11 mouse cellular contexts compared by ENCODE assay signal in genomic region chr13:64237000-64237680, GRCm38 (mm10). TPM values are rescaled to one million over a fixed set of nuclear protein-coding genes. Genes with fewer than 3 reads are reported as not detected.
A peak's percentile ranks its signal among the peaks of the same experiment; 100 is the strongest.
DNase-seq lines count a peak whose midpoint lies in the region; ATAC-seq and TF ChIP-seq lines count a peak whose summit lies in the region.
"Had no signal": no experiment of that assay in that cellular context is flagged by ENCODE, and none has a peak within 500 bp of the region (broad histone marks: within the 10 kb centered on the region; RNA-seq: fewer than 3 reads in every experiment).

No protein-coding gene starts in this region.

- H3K9me3 ChIP-seq in kidney, embryonic 16.5 days (ENCODE audit: low read length), result no peaks in the 10 kb centered on the region
- H3K9me3 ChIP-seq in midbrain, postnatal 0 days (ENCODE audit: low read length), result no peaks in the 10 kb centered on the region
- H3K9me3 ChIP-seq: neural tube, embryonic 13.5 days had no signal

- H3K36me3 ChIP-seq in kidney, embryonic 16.5 days (ENCODE audit: insufficient read depth, low read length), result no peaks in the 10 kb centered on the region
- no peaks in the 10 kb centered on the region for H3K36me3 ChIP-seq in midbrain, postnatal 0 days (ENCODE audit: insufficient read depth, low read length)
- H3K36me3 ChIP-seq: neural tube, embryonic 13.5 days had no signal

- WGBS in kidney, embryonic 16.5 days, result 61% methylated on average over 4 of the region's 4 CpGs
- WGBS in midbrain, postnatal 0 days, result 79% methylated on average over 4 of the region's 4 CpGs

- H3K4me1 ChIP-seq in kidney, embryonic 16.5 days (ENCODE audit: insufficient read depth, low read length), result peaks cover 15% of the 10 kb centered on the region
- no peaks in the 10 kb centered on the region for H3K4me1 ChIP-seq in midbrain, postnatal 0 days (ENCODE audit: insufficient read depth, low read length)
- H3K4me1 ChIP-seq: neural tube, embryonic 13.5 days had no signal

- no peak overlapping the region for H3K4me2 ChIP-seq in kidney, embryonic 16.5 days (replicated peaks; ENCODE audit: low read depth, low read length)
- H3K4me2 ChIP-seq in midbrain, postnatal 0 days (ENCODE audit: low read depth, low read length, poor library complexity, severe bottlenecking), result no peak overlapping the region
- H3K4me2 ChIP-seq: neural tube, embryonic 13.5 days had no signal

- ATAC-seq in cerebellum, adult (ENCODE audit: insufficient number of reproducible peaks, low FRiP score, low TSS enrichment), result peak; percentile 96
- peak; percentile 73; the same call in 1 of the 2 replicates for ATAC-seq in kidney, embryonic 16.5 days (ENCODE audit: low FRiP score, low TSS enrichment)
- no peak for ATAC-seq in midbrain, postnatal 0 days (ENCODE audit: low FRiP score)
- ATAC-seq: Patski had no signal

- H3K27me3 ChIP-seq in kidney, embryonic 16.5 days (ENCODE audit: insufficient read depth, low read length), result no peaks in the 10 kb centered on the region
- H3K27me3 ChIP-seq in midbrain, postnatal 0 days (ENCODE audit: insufficient read depth, low read length), result no peaks in the 10 kb centered on the region
- H3K27me3 ChIP-seq: neural tube, embryonic 13.5 days; Patski had no signal

- TF ChIP-seq CTCF in midbrain, postnatal 0 days (IDR thresholded peaks at IDR 0.05), result no peak

- H3K27ac ChIP-seq in kidney, embryonic 16.5 days (ENCODE audit: low read length), result peak overlapping the region; percentile 51
- H3K27ac ChIP-seq in midbrain, postnatal 0 days (ENCODE audit: low read depth, low read length), result no peak overlapping the region
- H3K27ac ChIP-seq: neural tube, embryonic 13.5 days had no signal

- no peak for DNase-seq in cerebellum, postnatal 4 days (ENCODE audit: low spot score in 2 of 2)
- peak; percentile 17 to 23 for DNase-seq in layer of hippocampus, adult 8-10 months (ENCODE audit: low spot score in 2 of 2)
- DNase-seq in layer of hippocampus, postnatal 25 days (ENCODE audit: extremely low spot score in 1 of 2, low spot score in 1 of 2), result no peak
- DNase-seq in skeletal muscle tissue, adult 2 months (ENCODE audit: low read depth, low spot score), result peak; percentile 77
- DNase-seq in right cerebral cortex, postnatal 4 days, result no peak
- no peak for DNase-seq in midbrain, postnatal 0 days (ENCODE audit: low spot score)
- DNase-seq: lung, postnatal 36 days had no signal

- no peak overlapping the region for H3K9ac ChIP-seq in kidney, embryonic 16.5 days (replicated peaks; ENCODE audit: low read length)
- no peak overlapping the region for H3K9ac ChIP-seq in midbrain, postnatal 0 days (replicated peaks; ENCODE audit: low read length, poor library complexity, severe bottlenecking)
- H3K9ac ChIP-seq: neural tube, embryonic 13.5 days had no signal

- no peak overlapping the region for H3K4me3 ChIP-seq in kidney, embryonic 16.5 days (ENCODE audit: low read length)
- no peak overlapping the region for H3K4me3 ChIP-seq in midbrain, postnatal 0 days (ENCODE audit: low read depth, low read length)
- H3K4me3 ChIP-seq: neural tube, embryonic 13.5 days had no signal

RNA-seq across cellular contexts. Expression of gene Cdc14b, which starts 38.0 kb away (rescaled TPM):
- 10 to 100 TPM; 10.9 to 15.5 (median 13.2) TPM for total RNA-seq in layer of hippocampus, adult 8-10 months (2022)
- 1 to 10 TPM; 6.9 to 7.2 TPM for total RNA-seq in layer of hippocampus, postnatal 25 days (2021)
- 16.1 and 16.9 TPM in 2 replicates for polyA plus RNA-seq in kidney, embryonic 16.5 days (2015; fragmentation: Nextera tagmentation; extraction: Ambion mirVana)
- total RNA-seq in midbrain, postnatal 0 days (2014; rRNA removed), result 4.2 and 4.6 TPM in 2 replicates
- polyA plus RNA-seq in midbrain, postnatal 0 days (2015; fragmentation: Nextera tagmentation; extraction: Ambion mirVana), result 0.72 and 1.2 TPM in 2 replicates

Comparison
In these comparisons a context has a peak if more than half of its experiments do, and no peak if none do; other contexts are left out.
1. DNase-seq: peak in layer of hippocampus, adult 8-10 months (2 of 2) and skeletal muscle tissue, adult 2 months (single experiment); none in cerebellum, postnatal 4 days (0 of 2), layer of hippocampus, postnatal 25 days (0 of 2), right cerebral cortex, postnatal 4 days (single experiment) and midbrain, postnatal 0 days (single experiment).